In genomic region chr11:95712563-95713224, GRCm38 (mm10) we compare ENCODE assay signal across 7 mouse cellular contexts. TPM values are rescaled to one million over a fixed set of nuclear protein-coding genes. Genes with fewer than 3 reads are reported as not detected.
DNase-seq lines count a peak whose midpoint lies in the region; ATAC-seq lines count a peak whose summit lies in the region.

Gene Zfp652 (plus strand): TSS chr11:95712673.

- peak within 1 kb of the TSS; percentile 97 for H3K27ac ChIP-seq in midbrain, embryonic 10.5 days (replicated peaks)

- H3K27me3 ChIP-seq in midbrain, embryonic 10.5 days (ENCODE audit: low read depth, poor library complexity, severe bottlenecking): no peaks in the 10 kb centered on the region

- H3K4me1 ChIP-seq in midbrain, embryonic 10.5 days: peaks cover 30% of the 10 kb centered on the region

- no peaks in the 10 kb centered on the region for H3K36me3 ChIP-seq in midbrain, embryonic 10.5 days

- peak; percentile 72 for ATAC-seq in inflammation-experienced regulatory T-cells, adult 6 months

- DNase-seq in adrenal gland, adult (ENCODE audit: inconsistent age in 2 of 2, low spot score in 1 of 2): peak; percentile 91 to 96
- peak; percentile 89 for DNase-seq in embryo, embryonic 10 days (ENCODE audit: low spot score)
- peak; percentile 78 for DNase-seq in gastrocnemius, postnatal 14 days
- DNase-seq in left cerebral cortex, postnatal 25 days (ENCODE audit: low spot score in 2 of 2): peak; percentile 76 to 77
- DNase-seq in midbrain, embryonic 10.5 days (ENCODE audit: low spot score): peak; percentile 90
- DNase-seq in right cerebral cortex, postnatal 4 days: peak; percentile 80

- WGBS in midbrain, embryonic 10.5 days: 1% methylated on average over 74 of the region's 103 CpGs

- intact Hi-C loops in gastrocnemius, postnatal 14 days (cut with DNase I; ENCODE audit: low total_unique reads): no loop called here
- intact Hi-C loops in left cerebral cortex, postnatal 25 days (cut with DNase I): no loop called here

- peak within 1 kb of the TSS; percentile 98 for H3K4me3 ChIP-seq in midbrain, embryonic 10.5 days

- H3K9me3 ChIP-seq in midbrain, embryonic 10.5 days (replicated peaks): no peaks in the 10 kb centered on the region

RNA-seq across cellular contexts. Expression of gene Zfp652, which starts in this region (rescaled TPM):
- 10 to 100 TPM; 42.0 to 43.1 TPM for total RNA-seq in gastrocnemius, postnatal 14 days (2021)
- 10 to 100 TPM in 2 of 3 experiments, 1 to 10 TPM in 1; 5.3 to 13.4 (median 11.7) TPM for polyA plus RNA-seq in inflammation-experienced regulatory T-cells, adult 6 months (2017; shearing (Covaris generic))
- 10 to 100 TPM; 38.7 to 44.2 TPM for total RNA-seq in left cerebral cortex, postnatal 25 days (2021)
- polyA plus RNA-seq in midbrain, embryonic 10.5 days (2016; fragmentation: Nextera tagmentation; extraction: Ambion mirVana): 13.7 and 17.8 TPM in 2 replicates

Comparison
In these comparisons a context has a peak if more than half of its experiments do, and no peak if none do; other contexts are left out.
1. Peak in every context shown above with its lines: DNase-seq, ATAC-seq, H3K4me3 ChIP-seq and H3K27ac ChIP-seq.